Mouse (Mus musculus): ENCODE results near the gene Adamts15. TPM values are rescaled to one million over a fixed set of nuclear protein-coding genes. Genes with fewer than 3 reads are reported as not detected.

The Adamts15 gene
- polyA plus RNA-seq, 1 experiment from 2014 or later, result 4.4 TPM

- Histone ChIP-seq H3K4me1 (replicated peaks; ENCODE audit: control insufficient read depth, insufficient read depth, low read length) (no peaks in the 10 kb centered on the region), H3K4me3 (replicated peaks; ENCODE audit: low read length) (no peak overlapping the region), H3K9ac (replicated peaks; ENCODE audit: low read depth, low read length) (no peak overlapping the region), H3K4me2 (ENCODE audit: low read length) (no peak overlapping the region), H3K9me3 (ENCODE audit: control insufficient read depth, low read length) (no peaks in the 10 kb centered on the region), H3K27ac (ENCODE audit: low read length) (no peak overlapping the region), H3K27me3 (replicated peaks; ENCODE audit: control insufficient read depth, insufficient read depth, low read length) (no peaks in the 10 kb centered on the region), H3K36me3 (ENCODE audit: control insufficient read depth, insufficient read depth) (no peaks in the 10 kb centered on the region)
- 33% methylated on average over 6 of the region's 6 CpGs for WGBS
- ATAC-seq, result no peak
These were observed 12.6 kb upstream of the Adamts15 start for GRCm38 (mm10) chr9:30934827-30935226.

GRCm38 (mm10) chr9:30932346-30932745 lies 10.1 kb upstream of the Adamts15 start:
- Histone ChIP-seq H3K9me3 (ENCODE audit: control insufficient read depth, low read length) (no peaks in the 10 kb centered on the region), H3K9ac (replicated peaks; ENCODE audit: low read depth, low read length) (no peak overlapping the region), H3K36me3 (ENCODE audit: control insufficient read depth, insufficient read depth) (no peaks in the 10 kb centered on the region), H3K27ac (ENCODE audit: low read length) (no peak overlapping the region), H3K27me3 (replicated peaks; ENCODE audit: control insufficient read depth, insufficient read depth, low read length) (no peaks in the 10 kb centered on the region), H3K4me3 (replicated peaks; ENCODE audit: low read length) (no peak overlapping the region), H3K4me2 (ENCODE audit: low read length) (no peak overlapping the region), H3K4me1 (replicated peaks; ENCODE audit: control insufficient read depth, insufficient read depth, low read length) (no peaks in the 10 kb centered on the region)
- no peak for ATAC-seq
- 83% methylated on average over 4 of the region's 4 CpGs for WGBS

GRCm38 (mm10) chr9:30928759-30929158 lies 6.5 kb upstream of the Adamts15 start:
- WGBS, result 95% methylated on average over 2 of the region's 2 CpGs

GRCm38 (mm10) chr9:30921261-30922103 lies 770 bp downstream of the Adamts15 start:
- Histone ChIP-seq H3K27ac (ENCODE audit: low read length) (no peak overlapping the region), H3K9ac (replicated peaks; ENCODE audit: low read depth, low read length) (peak overlapping the region; percentile 58)
- WGBS, result 5% methylated on average over 56 of the region's 56 CpGs

More at GRCm38 (mm10) chr9:30928759-30929158, 6.5 kb upstream of the Adamts15 start:
- ATAC-seq, result no peak
- Histone ChIP-seq H3K4me3 (replicated peaks; ENCODE audit: low read length) (no peak overlapping the region), H3K9ac (replicated peaks; ENCODE audit: low read depth, low read length) (no peak overlapping the region), H3K36me3 (ENCODE audit: control insufficient read depth, insufficient read depth) (no peaks in the 10 kb centered on the region), H3K4me2 (ENCODE audit: low read length) (no peak overlapping the region), H3K27ac (ENCODE audit: low read length) (no peak overlapping the region), H3K27me3 (replicated peaks; ENCODE audit: control insufficient read depth, insufficient read depth, low read length) (no peaks in the 10 kb centered on the region), H3K4me1 (replicated peaks; ENCODE audit: control insufficient read depth, insufficient read depth, low read length) (no peaks in the 10 kb centered on the region), H3K9me3 (ENCODE audit: control insufficient read depth, low read length) (no peaks in the 10 kb centered on the region)

GRCm38 (mm10) chr9:30920736-30921135 lies 1.5 kb downstream of the Adamts15 start:
- H3K27ac ChIP-seq (ENCODE audit: low read length), result no peak overlapping the region
- WGBS, result 26% methylated on average over 6 of the region's 6 CpGs
- H3K4me1 ChIP-seq (replicated peaks; ENCODE audit: control insufficient read depth, insufficient read depth, low read length), result peaks cover 12% of the 10 kb centered on the region
- H3K9ac ChIP-seq (replicated peaks; ENCODE audit: low read depth, low read length), result no peak overlapping the region
- no peaks in the 10 kb centered on the region for H3K36me3 ChIP-seq (ENCODE audit: control insufficient read depth, insufficient read depth)
- H3K27me3 ChIP-seq (replicated peaks; ENCODE audit: control insufficient read depth, insufficient read depth, low read length), result peaks cover 24% of the 10 kb centered on the region
- no peaks in the 10 kb centered on the region for H3K9me3 ChIP-seq (ENCODE audit: control insufficient read depth, low read length)
- no peak overlapping the region for H3K4me2 ChIP-seq (ENCODE audit: low read length)
- H3K4me3 ChIP-seq (replicated peaks; ENCODE audit: low read length), result peak overlapping the region; percentile 55; the same call in 1 of the 2 replicates
- ATAC-seq, result no peak

More at GRCm38 (mm10) chr9:30921261-30922103, 770 bp downstream of the Adamts15 start:
- Histone ChIP-seq H3K4me3 (replicated peaks; ENCODE audit: low read length) (peak overlapping the region; percentile 55), H3K27me3 (replicated peaks; ENCODE audit: control insufficient read depth, insufficient read depth, low read length) (peaks cover 24% of the 10 kb centered on the region), H3K9me3 (ENCODE audit: control insufficient read depth, low read length) (no peaks in the 10 kb centered on the region), H3K36me3 (ENCODE audit: control insufficient read depth, insufficient read depth) (no peaks in the 10 kb centered on the region), H3K4me1 (replicated peaks; ENCODE audit: control insufficient read depth, insufficient read depth, low read length) (peaks cover 12% of the 10 kb centered on the region), H3K4me2 (ENCODE audit: low read length) (peak overlapping the region; percentile 97)
- peak; percentile 39; the same call in 1 of the 2 replicates for ATAC-seq

- H3K4me2 ChIP-seq (ENCODE audit: low read length), result no peak overlapping the region
- H3K27me3 ChIP-seq (replicated peaks; ENCODE audit: control insufficient read depth, insufficient read depth, low read length), result peaks cover 24% of the 10 kb centered on the region
- ATAC-seq, result no peak
- H3K27ac ChIP-seq (ENCODE audit: low read length), result no peak overlapping the region
- no peaks in the 10 kb centered on the region for H3K9me3 ChIP-seq (ENCODE audit: control insufficient read depth, low read length)
- 85% methylated on average over 9 of the region's 9 CpGs for WGBS
- no peak overlapping the region for H3K4me3 ChIP-seq (replicated peaks; ENCODE audit: low read length)
- H3K4me1 ChIP-seq (replicated peaks; ENCODE audit: control insufficient read depth, insufficient read depth, low read length), result peaks cover 12% of the 10 kb centered on the region
- no peaks in the 10 kb centered on the region for H3K36me3 ChIP-seq (ENCODE audit: control insufficient read depth, insufficient read depth)
- H3K9ac ChIP-seq (replicated peaks; ENCODE audit: low read depth, low read length), result no peak overlapping the region
These were observed 2.6 kb downstream of the Adamts15 start for GRCm38 (mm10) chr9:30919686-30920085.

- Histone ChIP-seq H3K27me3 (replicated peaks; ENCODE audit: control insufficient read depth, insufficient read depth, low read length) (peaks cover 24% of the 10 kb centered on the region), H3K36me3 (ENCODE audit: control insufficient read depth, insufficient read depth) (no peaks in the 10 kb centered on the region), H3K4me3 (replicated peaks; ENCODE audit: low read length) (no peak overlapping the region), H3K9me3 (ENCODE audit: control insufficient read depth, low read length) (no peaks in the 10 kb centered on the region), H3K27ac (ENCODE audit: low read length) (no peak overlapping the region), H3K9ac (replicated peaks; ENCODE audit: low read depth, low read length) (no peak overlapping the region), H3K4me1 (replicated peaks; ENCODE audit: control insufficient read depth, insufficient read depth, low read length) (peaks cover 12% of the 10 kb centered on the region), H3K4me2 (ENCODE audit: low read length) (no peak overlapping the region)
- ATAC-seq, result no peak
- WGBS, result 30% methylated on average over 12 of the region's 12 CpGs
These were observed 3.5 kb downstream of the Adamts15 start for GRCm38 (mm10) chr9:30918466-30919356.

- Histone ChIP-seq H3K36me3 (ENCODE audit: control insufficient read depth, insufficient read depth) (no peaks in the 10 kb centered on the region), H3K27ac (ENCODE audit: low read length) (no peak overlapping the region), H3K27me3 (replicated peaks; ENCODE audit: control insufficient read depth, insufficient read depth, low read length) (peaks cover 10% of the 10 kb centered on the region), H3K4me2 (ENCODE audit: low read length) (no peak overlapping the region), H3K4me1 (replicated peaks; ENCODE audit: control insufficient read depth, insufficient read depth, low read length) (peaks cover 3% of the 10 kb centered on the region), H3K4me3 (replicated peaks; ENCODE audit: low read length) (no peak overlapping the region), H3K9ac (replicated peaks; ENCODE audit: low read depth, low read length) (no peak overlapping the region), H3K9me3 (ENCODE audit: control insufficient read depth, low read length) (no peaks in the 10 kb centered on the region)
- ATAC-seq, result no peak
- WGBS, result 87% methylated on average over 6 of the region's 6 CpGs
These were observed 5.8 kb downstream of the Adamts15 start for GRCm38 (mm10) chr9:30916266-30916968.

- H3K4me1 ChIP-seq (replicated peaks; ENCODE audit: control insufficient read depth, insufficient read depth, low read length), result no peaks in the 10 kb centered on the region
- 87% methylated on average over 2 of the region's 2 CpGs for WGBS
- ATAC-seq, result no peak
- H3K9ac ChIP-seq (replicated peaks; ENCODE audit: low read depth, low read length), result no peak overlapping the region
- H3K36me3 ChIP-seq (ENCODE audit: control insufficient read depth, insufficient read depth), result no peaks in the 10 kb centered on the region
- no peaks in the 10 kb centered on the region for H3K9me3 ChIP-seq (ENCODE audit: control insufficient read depth, low read length)
- no peak overlapping the region for H3K27ac ChIP-seq (ENCODE audit: low read length)
- H3K27me3 ChIP-seq (replicated peaks; ENCODE audit: control insufficient read depth, insufficient read depth, low read length), result no peaks in the 10 kb centered on the region
- H3K4me2 ChIP-seq (ENCODE audit: low read length), result no peak overlapping the region
- H3K4me3 ChIP-seq (replicated peaks; ENCODE audit: low read length), result no peak overlapping the region
These were observed 8.0 kb downstream of the Adamts15 start for GRCm38 (mm10) chr9:30914241-30914640.

Measured in forebrain, embryonic 16.5 days (tissue).